ENCODE assay signal across 15 mouse cellular contexts in genomic region chr19:28724641-28725040, GRCm38 (mm10).
"Had no signal": no experiment of that assay in that cellular context is flagged by ENCODE, and none has a peak within 500 bp of the region (broad histone marks: within the 10 kb centered on the region; RNA-seq: fewer than 3 reads in every experiment).

No protein-coding gene starts in this region.

- H3K4me2 ChIP-seq: neural tube, embryonic 15.5 days; stomach, embryonic 15.5 days had no signal

- DNase-seq: retina, postnatal 1 day; right cerebral cortex, adult 18-20 months; right cerebral cortex, postnatal 14 days; right cerebral cortex, postnatal 25 days; right cerebral cortex, postnatal 4 days; spleen, adult 18-20 months; thymus, adult 18-20 months; thymus, adult 2 months; thymus, postnatal 14 days; thymus, postnatal 25 days; thymus, postnatal 36 days; thymus, postnatal 4 days had no signal

- H3K9me3 ChIP-seq: neural tube, embryonic 15.5 days; stomach, embryonic 15.5 days had no signal

- H3K4me3 ChIP-seq: neural tube, embryonic 15.5 days; stomach, embryonic 15.5 days had no signal

- H3K27ac ChIP-seq: neural tube, embryonic 15.5 days; stomach, embryonic 15.5 days; stomach, postnatal 0 days had no signal

- H3K27me3 ChIP-seq: stomach, embryonic 15.5 days had no signal

- H3K4me1 ChIP-seq: neural tube, embryonic 15.5 days; stomach, embryonic 15.5 days had no signal

- H3K9ac ChIP-seq: neural tube, embryonic 15.5 days; stomach, embryonic 15.5 days had no signal

- H3K36me3 ChIP-seq: neural tube, embryonic 15.5 days; stomach, embryonic 15.5 days had no signal
